In the genomic region with DNA sequence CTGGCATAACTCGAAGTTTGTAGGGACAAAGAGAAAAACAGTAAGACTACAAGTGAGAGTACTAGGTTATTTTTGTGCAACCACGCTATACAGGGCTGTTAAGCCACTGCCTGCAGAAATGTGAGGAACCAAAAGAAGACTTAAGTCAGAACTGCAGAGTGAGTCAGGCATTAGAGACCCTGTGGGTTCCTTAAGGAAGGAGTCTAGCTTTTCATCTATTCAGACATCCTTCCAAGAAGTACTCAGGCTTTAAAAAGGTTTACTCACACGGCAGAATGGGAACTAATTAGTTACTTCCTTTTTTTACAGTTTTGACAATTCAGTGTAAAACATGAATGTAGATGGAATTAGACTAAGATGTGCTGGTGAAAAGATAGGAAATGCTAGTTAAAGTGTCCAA, we compare ENCODE assay signal across 10 mouse cellular contexts. TPM values are rescaled to one million over a fixed set of nuclear protein-coding genes. Genes with fewer than 3 reads are reported as not detected.
DNase-seq lines count a peak whose midpoint lies in the region; ATAC-seq lines count a peak whose summit lies in the region.
"Had no signal": no experiment of that assay in that cellular context is flagged by ENCODE, and none has a peak within 500 bp of the region (broad histone marks: within the 10 kb centered on the region; RNA-seq: fewer than 3 reads in every experiment).

No protein-coding gene starts in this region.

- no peaks in the 10 kb centered on the region for H3K27me3 ChIP-seq in heart, embryonic 13.5 days (replicated peaks)
- no peaks in the 10 kb centered on the region for H3K27me3 ChIP-seq in embryonic facial prominence, embryonic 11.5 days (ENCODE audit: control insufficient read depth, insufficient read depth, low read length)
- H3K27me3 ChIP-seq in intestine, embryonic 14.5 days (replicated peaks; ENCODE audit: control insufficient read depth, insufficient read depth, low read length): no peaks in the 10 kb centered on the region
- H3K27me3 ChIP-seq in midbrain, embryonic 16.5 days (ENCODE audit: control insufficient read depth, insufficient read depth, low read depth, low read length): no peaks in the 10 kb centered on the region

- 43% methylated on average over 3 of the region's 3 CpGs for WGBS in heart, embryonic 13.5 days
- WGBS in embryonic facial prominence, embryonic 11.5 days: 35% methylated on average over 3 of the region's 3 CpGs
- 49% methylated on average over 3 of the region's 3 CpGs for WGBS in intestine, embryonic 14.5 days
- 13% methylated on average over 3 of the region's 3 CpGs for WGBS in midbrain, embryonic 16.5 days

- no peak for ATAC-seq in heart, embryonic 13.5 days (ENCODE audit: extremely low read depth, insufficient number of reproducible peaks, low FRiP score, low TSS enrichment)
- no peak for ATAC-seq in embryonic facial prominence, embryonic 11.5 days (replicated peaks; ENCODE audit: insufficient number of reproducible peaks, low FRiP score, low TSS enrichment, low read depth)
- no peak for ATAC-seq in intestine, embryonic 14.5 days (replicated peaks; ENCODE audit: low FRiP score, low TSS enrichment, low read depth)
- ATAC-seq in midbrain, embryonic 16.5 days: no peak

- peaks cover 6% of the 10 kb centered on the region for H3K36me3 ChIP-seq in heart, embryonic 13.5 days
- H3K36me3 ChIP-seq in embryonic facial prominence, embryonic 11.5 days (replicated peaks; ENCODE audit: control insufficient read depth, insufficient read depth, low read depth, low read length): no peaks in the 10 kb centered on the region
- H3K36me3 ChIP-seq in intestine, embryonic 14.5 days (ENCODE audit: control insufficient read depth, insufficient read depth, low read length): 0 out of 2 replicates have a peak, but pooled peaks cover 2% of the 10 kb centered on the region
- H3K36me3 ChIP-seq in midbrain, embryonic 16.5 days (ENCODE audit: control insufficient read depth, insufficient read depth, low read length): no peaks in the 10 kb centered on the region

- H3K4me2 ChIP-seq in heart, embryonic 13.5 days: peak overlapping the region; percentile 93
- H3K4me2 ChIP-seq in embryonic facial prominence, embryonic 11.5 days (ENCODE audit: low read depth, low read length): peak overlapping the region; percentile 52; the same call in 1 of the 2 replicates
- peak overlapping the region; percentile 77 for H3K4me2 ChIP-seq in intestine, embryonic 14.5 days (ENCODE audit: low read length)
- H3K4me2 ChIP-seq in midbrain, embryonic 16.5 days (ENCODE audit: low read length): peak overlapping the region; percentile 79

- peak overlapping the region; percentile 99 for H3K9ac ChIP-seq in heart, embryonic 13.5 days
- no peak overlapping the region for H3K9ac ChIP-seq in embryonic facial prominence, embryonic 11.5 days (replicated peaks; ENCODE audit: low read length)
- no peak overlapping the region for H3K9ac ChIP-seq in intestine, embryonic 14.5 days (ENCODE audit: low read length)
- H3K9ac ChIP-seq in midbrain, embryonic 16.5 days (ENCODE audit: low read depth, low read length): 0 out of 2 replicates have a peak overlapping the region, but pooled peaks have one; percentile 51

- no peak for DNase-seq in heart, adult 8-10 months (ENCODE audit: low spot score)
- DNase-seq in embryonic facial prominence, embryonic 11.5 days (ENCODE audit: low spot score): no peak
- no peak for DNase-seq in intestine, embryonic 14.5 days (ENCODE audit: low spot score)
- DNase-seq in thymus, postnatal 10 days (ENCODE audit: low spot score in 2 of 2): no peak
- DNase-seq in spleen, postnatal 4 days (ENCODE audit: low spot score in 2 of 2): no peak
- no peak for DNase-seq in adrenal gland, postnatal 4 days (ENCODE audit: low spot score in 2 of 2)
- DNase-seq: cerebellum, adult 11 months; kidney, adult 8-10 months had no signal

- H3K4me3 ChIP-seq in heart, embryonic 13.5 days: peak overlapping the region; percentile 87
- peak overlapping the region; percentile 99; the same call in 1 of the 2 replicates for H3K4me3 ChIP-seq in embryonic facial prominence, embryonic 11.5 days (ENCODE audit: low read depth, low read length)
- peak overlapping the region; percentile 98; the same call in 1 of the 2 replicates for H3K4me3 ChIP-seq in intestine, embryonic 14.5 days (ENCODE audit: low read depth, low read length)
- peak overlapping the region; percentile 25 for H3K4me3 ChIP-seq in midbrain, embryonic 16.5 days (ENCODE audit: low read depth, low read length)

- peaks cover 59% of the 10 kb centered on the region for H3K4me1 ChIP-seq in heart, embryonic 13.5 days
- peaks cover 6% of the 10 kb centered on the region for H3K4me1 ChIP-seq in embryonic facial prominence, embryonic 11.5 days (ENCODE audit: control insufficient read depth, insufficient read depth, low read length)
- peaks cover 21% of the 10 kb centered on the region for H3K4me1 ChIP-seq in intestine, embryonic 14.5 days (replicated peaks; ENCODE audit: control insufficient read depth, insufficient read depth, low read length)
- H3K4me1 ChIP-seq in midbrain, embryonic 16.5 days (ENCODE audit: control insufficient read depth, insufficient read depth, low read length): peaks cover 49% of the 10 kb centered on the region

- 0 out of 2 replicates have a peak overlapping the region, but pooled peaks have one; percentile 8 for H3K27ac ChIP-seq in heart, embryonic 13.5 days (replicated peaks)
- no peak overlapping the region for H3K27ac ChIP-seq in embryonic facial prominence, embryonic 11.5 days (replicated peaks; ENCODE audit: low read depth, low read length)
- no peak overlapping the region for H3K27ac ChIP-seq in intestine, embryonic 14.5 days (ENCODE audit: low read depth)
- H3K27ac ChIP-seq in midbrain, embryonic 16.5 days (ENCODE audit: low read length): no peak overlapping the region

- no peaks in the 10 kb centered on the region for H3K9me3 ChIP-seq in heart, embryonic 13.5 days
- no peaks in the 10 kb centered on the region for H3K9me3 ChIP-seq in embryonic facial prominence, embryonic 11.5 days (replicated peaks; ENCODE audit: control insufficient read depth, low read length)
- no peaks in the 10 kb centered on the region for H3K9me3 ChIP-seq in intestine, embryonic 14.5 days (ENCODE audit: control insufficient read depth, low read length)
- no peaks in the 10 kb centered on the region for H3K9me3 ChIP-seq in midbrain, embryonic 16.5 days (replicated peaks; ENCODE audit: control insufficient read depth, low read length, poor library complexity, severe bottlenecking)

RNA-seq across cellular contexts. Expression of gene Nsd2, which starts 1.9 kb away (rescaled TPM):
- 26.5 and 30.3 TPM in 2 replicates for polyA plus RNA-seq in heart, embryonic 13.5 days (2015; fragmentation: Nextera tagmentation; extraction: Ambion mirVana)
- 10 to 100 TPM; 24.0 to 25.3 (median 24.5) TPM for total RNA-seq in heart, adult 8-10 months (2022)
- polyA plus RNA-seq in embryonic facial prominence, embryonic 11.5 days (2014; fragmentation: Nextera tagmentation; extraction: Ambion mirVana): 73.6 and 78.1 TPM in 2 replicates
- polyA plus RNA-seq in intestine, embryonic 14.5 days (2014; fragmentation: Nextera tagmentation; extraction: Ambion mirVana): 56.7 and 59.2 TPM in 2 replicates
- 75.9 and 84.5 TPM in 2 replicates for polyA plus RNA-seq in midbrain, embryonic 16.5 days (2015; fragmentation: Nextera tagmentation; extraction: Ambion mirVana)
- total RNA-seq in adrenal gland, postnatal 4 days (2021): 10 to 100 TPM; 82.7 to 96.3 TPM

RNA-seq across cellular contexts. Expression of gene Letm1, which starts 39.8 kb away (rescaled TPM):
- polyA plus RNA-seq in heart, embryonic 13.5 days (2015; fragmentation: Nextera tagmentation; extraction: Ambion mirVana): 40.9 and 43.5 TPM in 2 replicates
- total RNA-seq in heart, adult 8-10 months (2022): 100 to 1,000 TPM; 135 to 149 (median 141) TPM
- polyA plus RNA-seq in embryonic facial prominence, embryonic 11.5 days (2014; fragmentation: Nextera tagmentation; extraction: Ambion mirVana): 46.1 and 48.9 TPM in 2 replicates
- 39.8 and 43.8 TPM in 2 replicates for polyA plus RNA-seq in intestine, embryonic 14.5 days (2014; fragmentation: Nextera tagmentation; extraction: Ambion mirVana)
- 69.1 and 71.5 TPM in 2 replicates for polyA plus RNA-seq in midbrain, embryonic 16.5 days (2015; fragmentation: Nextera tagmentation; extraction: Ambion mirVana)
- total RNA-seq in adrenal gland, postnatal 4 days (2021): 10 to 100 TPM; 70.7 to 74.7 TPM

Comparison
In these comparisons a context has a peak if more than half of its experiments do, and no peak if none do; other contexts are left out.
1. H3K4me3 ChIP-seq: peak in every context shown above with its lines; median percentile 99 in embryonic facial prominence, embryonic 11.5 days; 98 in intestine, embryonic 14.5 days; 87 in heart, embryonic 13.5 days; 25 in midbrain, embryonic 16.5 days.
2. H3K9ac ChIP-seq: peak in heart, embryonic 13.5 days (single experiment) and midbrain, embryonic 16.5 days (single experiment); none in embryonic facial prominence, embryonic 11.5 days (single experiment) and intestine, embryonic 14.5 days (single experiment).
3. Peak in every context shown above with its lines, with median percentiles within 50 percentile points of each other: H3K4me2 ChIP-seq.